Mouse (Mus musculus) thymus, adult 2 months (tissue): ENCODE measurements around the gene Rffl.

Experiments
- CTCF ChIP-seq: fragments of 200-500 bp; IDR thresholded peaks from 2 replicates; pipeline ENCODE4 v1.5.1; 2012; ENCODE audit warnings: mild to moderate bottlenecking, control low read depth, low read length, moderate library complexity, borderline replicate concordance; ENCODE audit not compliant: control insufficient read depth, poor library complexity, insufficient read depth; ENCODE audit errors: extremely low read depth
- POLR2A ChIP-seq: fragments of 200-500 bp; IDR thresholded peaks from 2 replicates; pipeline ENCODE4 v1.6.1; 2012; ENCODE audit warnings: mild to moderate bottlenecking, low read length, control low read depth, moderate library complexity; ENCODE audit not compliant: control insufficient read depth, poor library complexity, insufficient read depth; ENCODE audit errors: extremely low read depth

DNA sequence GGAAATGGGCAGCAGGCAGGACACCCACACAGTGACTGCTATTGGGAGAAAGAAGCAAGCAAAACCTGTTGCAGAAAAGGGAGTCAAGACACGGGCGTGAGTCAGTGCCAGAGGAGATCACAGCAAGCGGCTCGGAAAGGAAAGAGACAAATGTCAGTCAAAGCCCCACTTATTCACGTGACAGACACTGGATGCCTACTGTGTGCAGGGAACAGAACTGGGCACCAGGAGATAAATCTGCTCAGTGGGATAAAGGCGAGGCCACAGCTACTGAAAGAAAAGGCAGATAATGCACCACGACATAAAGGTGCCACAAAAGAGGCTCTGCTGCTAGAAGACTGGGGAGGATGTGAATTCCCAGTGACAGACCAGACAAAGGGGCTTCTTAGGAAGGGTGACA lies 33.2 kb downstream of the Rffl start:
- no peak for TF ChIP-seq CTCF
- no peak for TF ChIP-seq POLR2A
